Mouse (Mus musculus) neutrophil, adult 59 days (primary cell): ENCODE measurements around the gene Efcab12. TPM values are rescaled to one million over a fixed set of nuclear protein-coding genes. Genes with fewer than 3 reads are reported as not detected.

Source experiments
- total RNA-seq, 2 experiments: library from RNA; stranded (reverse); gene quantifications; 1 replicate in 1 of 2; 2 replicates in 1 of 2; pipeline ENCODE4 v1.2.4; 2023

The Efcab12 gene
- total RNA-seq: not detected

DNA sequence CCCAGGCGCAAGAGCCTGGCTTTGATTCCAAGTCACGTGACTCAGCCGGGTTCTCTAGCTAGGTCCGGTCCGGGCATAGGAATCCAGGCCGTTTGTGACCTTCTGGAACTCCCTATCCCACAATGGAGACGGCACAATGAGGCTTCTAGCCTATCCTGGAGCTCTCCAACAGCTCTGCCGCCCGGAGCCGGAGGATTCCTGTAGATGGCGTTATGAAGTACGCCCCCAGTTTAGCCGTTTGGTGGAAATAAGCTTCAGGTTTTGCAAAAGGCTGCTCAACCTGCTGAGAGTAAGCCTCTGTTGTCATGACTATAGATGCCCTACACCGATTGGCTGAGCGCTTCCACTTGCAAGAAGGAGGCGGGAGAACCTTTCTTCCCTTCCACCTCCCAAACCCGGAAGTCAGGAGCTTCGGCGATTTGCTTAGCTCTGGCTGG lies at the start of gene Efcab12:
Gene Efcab12 (minus strand): TSS at position 252 of the 437 bp plus-strand sequence.

DNA sequence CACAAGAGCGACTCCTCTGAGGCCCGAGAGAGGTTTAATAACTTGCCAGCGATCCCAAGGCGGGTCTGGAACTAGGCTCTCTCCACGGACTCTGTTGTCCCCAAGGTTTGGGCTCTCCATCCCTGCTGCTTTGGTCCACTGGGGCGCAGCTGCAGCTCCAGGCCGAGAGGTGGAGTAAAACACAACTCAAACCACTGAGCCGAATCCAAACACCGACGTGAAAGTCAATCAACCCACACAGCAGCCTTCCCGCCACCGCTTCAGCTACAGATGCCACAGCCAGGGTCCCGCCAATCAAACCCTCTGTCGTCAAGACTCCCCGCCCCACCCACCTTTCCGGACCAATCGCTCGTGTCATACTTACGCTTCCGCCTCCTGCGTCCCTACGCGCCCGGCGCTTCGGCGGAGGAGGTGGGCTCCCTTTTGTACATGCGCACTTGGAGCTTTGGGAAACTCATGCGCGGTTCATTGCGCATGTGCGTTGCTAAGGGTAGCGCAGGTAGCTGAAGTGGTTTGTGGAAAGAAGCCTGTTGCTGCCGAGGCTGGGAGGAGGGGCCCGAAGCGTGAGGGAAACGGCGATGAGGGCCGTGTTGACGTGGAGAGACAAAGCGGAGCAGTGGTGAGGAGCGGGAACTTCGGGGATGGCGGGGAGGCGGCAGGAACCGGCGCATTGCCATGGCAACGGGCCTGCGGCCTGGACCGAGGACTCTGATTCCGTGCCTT lies 15.0 kb upstream of the Efcab12 start, which contains the start of the genes Mbd4 and Ift122:
Gene Mbd4 (minus strand): TSS at position 281 of the 723 bp plus-strand sequence.
Gene Ift122 (plus strand): TSS at position 380 of the 723 bp plus-strand sequence.

DNA sequence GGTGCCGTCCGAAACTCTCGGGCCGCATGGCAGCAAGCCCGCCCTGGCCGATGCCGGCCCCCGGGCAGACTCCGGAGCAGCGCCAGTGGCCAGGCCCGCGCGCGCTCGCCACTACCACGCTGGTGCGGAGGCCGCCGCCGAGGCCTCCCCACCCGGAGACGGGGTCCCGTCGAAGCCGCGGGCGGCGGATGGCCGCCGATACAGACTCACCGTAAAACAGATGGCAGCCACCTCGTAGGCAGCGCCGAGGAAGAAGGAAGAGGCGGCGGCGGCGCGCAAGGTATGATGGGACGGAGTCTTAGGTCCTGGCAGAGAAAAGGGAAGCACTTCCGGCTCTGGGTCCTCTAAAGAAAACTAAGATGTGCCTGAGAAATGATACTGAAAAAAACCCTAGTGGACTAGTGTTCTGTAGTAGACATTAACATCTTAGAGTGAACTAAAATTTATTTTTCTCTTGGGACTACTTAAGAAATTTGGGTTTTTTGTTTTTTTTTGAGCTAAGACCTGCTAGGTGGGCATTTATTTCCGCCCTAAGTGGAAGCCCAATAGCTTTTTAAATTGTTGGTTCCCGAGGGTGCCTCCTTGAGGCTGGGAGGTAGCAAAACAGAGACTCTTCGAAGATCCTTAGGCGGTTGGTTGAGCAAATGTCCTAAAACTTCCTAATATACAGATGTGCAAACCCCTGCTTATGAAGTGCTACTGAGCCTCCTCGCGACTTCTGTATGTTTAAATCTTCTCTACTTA lies 29.6 kb downstream of the Efcab12 start, which contains the start of gene Rpl32:
Gene Rpl32 (minus strand): TSS at position 260 of the 744 bp plus-strand sequence.

DNA sequence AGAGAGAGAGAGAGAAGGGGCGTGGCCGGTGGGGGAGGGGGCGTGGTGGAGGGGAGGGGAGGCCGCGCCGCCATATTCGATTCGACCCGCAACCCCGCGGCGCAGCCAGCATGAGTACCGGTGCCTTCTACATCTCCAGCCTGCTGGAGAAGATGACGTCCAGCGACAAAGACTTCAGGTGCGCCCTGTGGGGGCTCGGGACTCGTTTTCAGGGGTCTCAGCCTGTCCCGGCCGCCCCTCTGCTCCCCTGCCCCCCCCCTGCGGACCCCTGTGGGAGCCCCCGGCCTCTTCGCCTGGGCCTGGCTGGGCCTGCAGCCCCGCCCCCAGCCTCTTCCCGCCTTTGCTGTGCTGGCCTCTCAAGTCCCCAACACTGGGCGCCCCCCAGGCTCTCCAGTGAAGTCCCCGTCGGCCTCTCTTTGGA lies 63.7 kb downstream of the Efcab12 start, which contains the start of gene Cand2:
Gene Cand2 (plus strand): TSS at position 38 of the 421 bp plus-strand sequence.

DNA sequence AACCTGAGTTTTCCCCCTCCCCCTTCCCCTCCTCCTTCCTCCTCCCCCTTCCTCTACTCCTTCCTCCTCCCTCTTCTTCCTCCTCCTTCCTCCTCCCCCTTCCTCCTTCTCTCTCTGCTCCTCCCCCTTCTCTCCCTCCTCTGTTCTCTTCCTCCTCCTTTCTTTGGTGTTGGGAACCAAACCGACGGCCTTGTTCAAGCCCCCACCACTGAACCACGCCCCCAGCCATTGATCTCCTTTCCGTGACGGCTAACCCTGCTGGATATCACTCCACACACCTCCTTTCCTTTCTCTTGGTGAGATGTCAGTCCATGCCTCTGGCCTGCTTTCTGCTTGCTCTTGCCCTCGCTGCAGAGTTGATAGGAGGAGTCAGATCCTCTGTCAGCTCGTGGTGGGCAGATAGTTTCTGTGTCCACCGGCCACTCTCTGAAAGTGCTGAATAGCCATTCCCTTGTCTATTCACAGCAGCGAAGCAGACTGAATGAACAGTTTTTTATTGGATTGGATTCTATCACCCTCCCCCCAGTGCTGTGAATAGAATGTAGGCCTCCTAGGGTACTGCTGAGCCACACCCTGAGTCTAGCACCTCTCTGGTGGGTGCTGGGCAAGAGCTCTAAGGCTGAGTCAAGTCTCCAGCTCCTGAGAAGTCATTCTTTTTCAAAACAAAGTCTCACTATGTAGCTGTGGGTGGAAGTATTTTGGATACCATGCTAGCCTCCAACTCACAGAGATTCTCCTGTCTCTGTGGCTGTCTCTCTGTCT lies 76.0 kb downstream of the Efcab12 start, which contains the start of gene Tmem40:
Gene Tmem40 (minus strand): TSS at position 416 of the 762 bp plus-strand sequence.

Other genes with a start within 250 kb of the Efcab12 start
- gene Mkrn2os, start 245.8 kb downstream of the Efcab12 start, total RNA-seq: not detected
- gene Mkrn2, start 236.5 kb downstream of the Efcab12 start, total RNA-seq: 10 to 100 TPM; 13.5 to 19.0 TPM
- gene Raf1, start 161.8 kb downstream of the Efcab12 start, total RNA-seq: 100 to 1,000 TPM; 246 to 249 TPM
- gene Tmem40, start 76.0 kb downstream of the Efcab12 start, total RNA-seq: 10 to 100 TPM; 52.4 to 60.3 TPM
- gene Cand2, start 63.9 kb downstream of the Efcab12 start, total RNA-seq: under 1 TPM; 0.38 to 0.40 TPM
- 100 to 1,000 TPM; 874 to 985 TPM for gene Rpl32, start 29.7 kb downstream of the Efcab12 start, total RNA-seq
- 1 to 10 TPM; 8.9 to 9.1 TPM for gene Mbd4, start 15.0 kb upstream of the Efcab12 start, total RNA-seq
- 1 to 10 TPM; 1.7 to 4.0 TPM for gene Ift122, start 15.1 kb upstream of the Efcab12 start, total RNA-seq
- gene Rho, start 93.3 kb upstream of the Efcab12 start, total RNA-seq: not detected
- not detected for gene H1foo, start 106.5 kb upstream of the Efcab12 start, total RNA-seq
- 100 to 1,000 TPM in 1 of 2 experiments, 10 to 100 TPM in 1; 83.1 to 142 TPM for gene Plxnd1, start 156.6 kb upstream of the Efcab12 start, total RNA-seq